Mouse (Mus musculus) cortical plate, adult 2 months (tissue): Measurements from ENCODE around the gene Ppil2. TPM values are rescaled to one million over a fixed set of nuclear protein-coding genes. Genes with fewer than 3 reads are reported as not detected.

Source experiments
- H3K27ac ChIP-seq: fragments of 200-500 bp; 2 replicates; pipeline ENCODE4 v1.5.1; 2012; ENCODE audit warnings: low read length, control low read depth, inconsistent platforms; ENCODE audit not compliant: insufficient read depth
- H3K4me1 ChIP-seq: fragments of 200-500 bp; 2 replicates; pipeline ENCODE4 v1.6.1; 2011; ENCODE audit warnings: low read length; ENCODE audit not compliant: control insufficient read depth, insufficient read depth
- H3K4me3 ChIP-seq: fragments of 200-500 bp; 2 replicates; pipeline ENCODE4 v1.5.1; 2011; ENCODE audit warnings: mild to moderate bottlenecking, low read length, control low read depth; ENCODE audit not compliant: insufficient read depth
- CTCF ChIP-seq: fragments of 200-500 bp; IDR thresholded peaks from 2 replicates; pipeline ENCODE4 v1.5.1; 2011; ENCODE audit warnings: mild to moderate bottlenecking, control low read depth, low read length; ENCODE audit not compliant: insufficient read depth; ENCODE audit errors: extremely low read depth
- POLR2A ChIP-seq: fragments of 200-500 bp; IDR thresholded peaks from 2 replicates; pipeline ENCODE4 v1.6.1; 2011; ENCODE audit warnings: mild to moderate bottlenecking, low read length, control low read depth; ENCODE audit not compliant: insufficient read depth; ENCODE audit errors: extremely low read depth
- polyA plus RNA-seq: library from polyadenylated mRNA; depleted of rRNA; stranded (reverse); fragments of >200 nt; gene quantifications from 2 replicates; pipeline ENCODE4 v1.2.3, GENCODE M21; 2012

Gene Ppil2
- polyA plus RNA-seq, 1 experiment = 108 TPM

GRCm38 (mm10) chr16:17076301-17076700, 34.8 kb downstream of the Ppil2 start:
- H3K4me1 ChIP-seq = no peaks in the 10 kb centered on the region; the same call in 1 of the 2 replicates
- H3K4me3 ChIP-seq = no peak overlapping the region
- no peak for TF ChIP-seq POLR2A
- TF ChIP-seq CTCF = no peak
- H3K27ac ChIP-seq = no peak overlapping the region

GRCm38 (mm10) chr16:17073000-17073399, 38.1 kb downstream of the Ppil2 start:
- Histone ChIP-seq H3K4me1 (no peaks in the 10 kb centered on the region; the same call in 1 of the 2 replicates), H3K4me3 (no peak overlapping the region), H3K27ac (no peak overlapping the region)
- TF ChIP-seq CTCF (no peak), POLR2A (no peak)

GRCm38 (mm10) chr16:17070716-17071115, 40.3 kb downstream of the Ppil2 start:
- peak overlapping the region; percentile 99; the same call in 1 of the 2 replicates for H3K4me3 ChIP-seq
- no peak for TF ChIP-seq CTCF
- no peak for TF ChIP-seq POLR2A
- no peak overlapping the region for H3K27ac ChIP-seq
- H3K4me1 ChIP-seq = no peaks in the 10 kb centered on the region; the same call in 1 of the 2 replicates

- peak within 1 kb of the TSS; percentile 95 for H3K27ac ChIP-seq
- peak within 1 kb of the TSS; percentile 99 for H3K4me3 ChIP-seq
- no peaks in the 10 kb centered on the region; the same call in 1 of the 2 replicates for H3K4me1 ChIP-seq
- TF ChIP-seq CTCF (no peak), POLR2A (peak; percentile 42; the same call in 1 of the 2 replicates)
Observed at GRCm38 (mm10) chr16:17069511-17070443, 41.3 kb downstream of the Ppil2 start, which contains the start of gene Ypel1. TSS of gene Ypel1 (plus strand) at chr16:17069696.

- TF ChIP-seq POLR2A (no peak), CTCF (no peak)
- Histone ChIP-seq H3K27ac (no peak overlapping the region), H3K4me3 (no peak overlapping the region), H3K4me1 (no peaks in the 10 kb centered on the region; the same call in 1 of the 2 replicates)
Observed at GRCm38 (mm10) chr16:17067552-17067951, 43.5 kb downstream of the Ppil2 start.

GRCm38 (mm10) chr16:17062338-17062737, 48.7 kb downstream of the Ppil2 start:
- Histone ChIP-seq H3K4me3 (no peak overlapping the region), H3K4me1 (no peaks in the 10 kb centered on the region), H3K27ac (no peak overlapping the region)
- TF ChIP-seq CTCF (no peak), POLR2A (no peak)

GRCm38 (mm10) chr16:17055584-17055983, 55.5 kb downstream of the Ppil2 start:
- no peak for TF ChIP-seq POLR2A
- TF ChIP-seq CTCF = no peak
- H3K27ac ChIP-seq = no peak overlapping the region
- no peaks in the 10 kb centered on the region; the same call in 1 of the 2 replicates for H3K4me1 ChIP-seq
- no peak overlapping the region for H3K4me3 ChIP-seq

- Histone ChIP-seq H3K4me1 (no peaks in the 10 kb centered on the region; the same call in 1 of the 2 replicates), H3K27ac (no peak overlapping the region), H3K4me3 (no peak overlapping the region)
- no peak for TF ChIP-seq CTCF
- no peak for TF ChIP-seq POLR2A
Observed at GRCm38 (mm10) chr16:17053903-17054302, 57.2 kb downstream of the Ppil2 start.

- H3K27ac ChIP-seq = no peak overlapping the region
- peaks cover 1% of the 10 kb centered on the region; the same call in 1 of the 2 replicates for H3K4me1 ChIP-seq
- TF ChIP-seq CTCF = no peak
- TF ChIP-seq POLR2A = no peak
- no peak overlapping the region for H3K4me3 ChIP-seq
Observed at GRCm38 (mm10) chr16:17052087-17052486, 59.0 kb downstream of the Ppil2 start.

- H3K27ac ChIP-seq = no peak overlapping the region
- H3K4me3 ChIP-seq = no peak overlapping the region
- TF ChIP-seq POLR2A (no peak), CTCF (no peak)
- peaks cover 5% of the 10 kb centered on the region for H3K4me1 ChIP-seq
Observed at GRCm38 (mm10) chr16:17049886-17050285, 61.2 kb downstream of the Ppil2 start.
